Mouse (Mus musculus) kidney, adult 2 months (tissue): ENCODE data around the gene Rbm7. TPM values are rescaled to one million over a fixed set of nuclear protein-coding genes. Genes with fewer than 3 reads are reported as not detected.

Source experiments
- DNase-seq: peaks from one replicate; pipeline ENCODE4 v3.0.0; 2021
- H3K27ac ChIP-seq: fragments of 200-500 bp; 2 replicates; pipeline ENCODE4 v1.5.1; 2012; ENCODE audit warnings: low read depth, low read length, control low read depth, inconsistent platforms; ENCODE audit not compliant: insufficient read depth
- H3K27me3 ChIP-seq: fragments of 200-500 bp; replicated peaks from 2 replicates; pipeline ENCODE4 v1.6.1; 2012; ENCODE audit warnings: mild to moderate bottlenecking, moderate library complexity, low read length, inconsistent platforms; ENCODE audit not compliant: control insufficient read depth, insufficient read depth
- H3K36me3 ChIP-seq: fragments of 200-500 bp; 2 replicates; pipeline ENCODE4 v1.6.1; 2012; ENCODE audit warnings: mild to moderate bottlenecking, moderate library complexity, low read length, inconsistent platforms; ENCODE audit not compliant: control insufficient read depth, insufficient read depth
- H3K4me1 ChIP-seq: fragments of 200-500 bp; 2 replicates; pipeline ENCODE4 v1.6.1; 2011; ENCODE audit warnings: low read length; ENCODE audit not compliant: control insufficient read depth, insufficient read depth
- H3K4me3 ChIP-seq: fragments of 200-500 bp; 2 replicates; pipeline ENCODE4 v1.5.1; 2011; ENCODE audit warnings: mild to moderate bottlenecking, low read depth, low read length, control low read depth; ENCODE audit not compliant: insufficient read depth
- CTCF ChIP-seq: fragments of 200-500 bp; conservative IDR thresholded peaks from 2 replicates; pipeline ENCODE4 v1.5.1; 2011; ENCODE audit warnings: low read depth, mild to moderate bottlenecking, control low read depth, low read length, moderate library complexity, mixed read lengths; ENCODE audit not compliant: insufficient read depth, insufficient read length
- POLR2A ChIP-seq: fragments of 200-500 bp; IDR thresholded peaks from one replicate; pipeline ENCODE4 v1.6.1; 2011; ENCODE audit warnings: low read depth, low read length, control low read depth
- WGBS: fragments of 180-500 bp; shearing (Covaris S2); methylation state at CpG from one replicate; pipeline ENCODE4 v1.1.7; 2018; 5-methylcytosine and 5-hydroxymethylcytosine counted together
- polyA plus RNA-seq: library from polyadenylated mRNA; depleted of rRNA; stranded (reverse); fragments of >200 nt; gene quantifications from 2 replicates; pipeline ENCODE4 v1.2.3, GENCODE M21; 2012

The Rbm7 gene
- polyA plus RNA-seq, 1 experiment = 23.9 TPM

- TF ChIP-seq POLR2A = no peak
- TF ChIP-seq CTCF = no peak
- Histone ChIP-seq H3K27ac (no peak within 1 kb of the TSS), H3K27me3 (no peaks in the 10 kb centered on the region), H3K4me3 (peak within 1 kb of the TSS; percentile 90), H3K4me1 (no peaks in the 10 kb centered on the region; the same call in 1 of the 2 replicates), H3K36me3 (no peaks in the 10 kb centered on the region)
- WGBS = 1% methylated on average over 49 of the region's 49 CpGs
- peak; percentile 97 for DNase-seq
Observed at GRCm38 (mm10) chr9:48480411-48481213, 14.5 kb downstream of the Rbm7 start, which contains the start of gene Rexo2. Gene Rexo2, minus strand, starts transcription at chr9:48480623.

GRCm38 (mm10) chr9:48479838-48480410 lies 15.2 kb downstream of the Rbm7 start:
- 6% methylated on average over 25 of the region's 25 CpGs for WGBS
- no peak for DNase-seq
- TF ChIP-seq POLR2A = no peak
- no peak for TF ChIP-seq CTCF

GRCm38 (mm10) chr9:48478808-48479207 lies 16.3 kb downstream of the Rbm7 start:
- no peak overlapping the region for H3K27ac ChIP-seq
- no peak for DNase-seq
- TF ChIP-seq POLR2A (no peak), CTCF (no peak)
- WGBS = 90% methylated on average over 4 of the region's 4 CpGs
- H3K27me3 ChIP-seq = no peaks in the 10 kb centered on the region
- no peaks in the 10 kb centered on the region; the same call in 1 of the 2 replicates for H3K4me1 ChIP-seq
- no peaks in the 10 kb centered on the region; the same call in 1 of the 2 replicates for H3K36me3 ChIP-seq
- no peak overlapping the region for H3K4me3 ChIP-seq

More at GRCm38 (mm10) chr9:48479838-48480410, 15.2 kb downstream of the Rbm7 start:
- Histone ChIP-seq H3K27me3 (no peaks in the 10 kb centered on the region), H3K4me3 (peak overlapping the region; percentile 90), H3K27ac (no peak overlapping the region), H3K36me3 (no peaks in the 10 kb centered on the region; the same call in 1 of the 2 replicates), H3K4me1 (no peaks in the 10 kb centered on the region; the same call in 1 of the 2 replicates)

- peaks cover 5% of the 10 kb centered on the region for H3K36me3 ChIP-seq
- H3K27ac ChIP-seq = no peak overlapping the region
- WGBS = 72% methylated on average over 10 of the region's 10 CpGs
- TF ChIP-seq CTCF = no peak
- TF ChIP-seq POLR2A = no peak
- no peaks in the 10 kb centered on the region for H3K27me3 ChIP-seq
- peak; percentile 17 for DNase-seq
- H3K4me3 ChIP-seq = no peak overlapping the region
- no peaks in the 10 kb centered on the region; the same call in 1 of the 2 replicates for H3K4me1 ChIP-seq
Observed at GRCm38 (mm10) chr9:48476236-48477165, 18.6 kb downstream of the Rbm7 start.

- H3K36me3 ChIP-seq = peaks cover 5% of the 10 kb centered on the region
- no peak overlapping the region for H3K4me3 ChIP-seq
- WGBS = 93% methylated on average over 9 of the region's 9 CpGs
- no peaks in the 10 kb centered on the region for H3K4me1 ChIP-seq
- no peaks in the 10 kb centered on the region for H3K27me3 ChIP-seq
- DNase-seq = no peak
- no peak overlapping the region for H3K27ac ChIP-seq
- TF ChIP-seq POLR2A (no peak), CTCF (no peak)
Observed at GRCm38 (mm10) chr9:48474367-48474766, 20.7 kb downstream of the Rbm7 start.

GRCm38 (mm10) chr9:48473131-48473530 lies 22.0 kb downstream of the Rbm7 start:
- peaks cover 5% of the 10 kb centered on the region for H3K36me3 ChIP-seq
- no peak for TF ChIP-seq CTCF
- no peak for TF ChIP-seq POLR2A
- H3K4me1 ChIP-seq = no peaks in the 10 kb centered on the region
- no peak overlapping the region for H3K4me3 ChIP-seq
- 92% methylated on average over 12 of the region's 12 CpGs for WGBS
- no peak for DNase-seq
- H3K27me3 ChIP-seq = no peaks in the 10 kb centered on the region
- H3K27ac ChIP-seq = no peak overlapping the region
